Mouse (Mus musculus): ENCODE measurements at regions not wholly inside any gene's neighbourhood (a gene's known extent, or its start where the extent isn't known, plus 50 kb on each side); places are given as distances from the start of the nearest gene placed in this dataset.
"Not testable (repeated sequence)": the region's sequence is repeated elsewhere in the genome, so short reads cannot be mapped to it uniquely, and the experiment has no call there.

GRCm38 (mm10) chr6:3201507-3201906, 197.9 kb downstream of the Samd9l start:
- not testable (repeated sequence) for DNase-seq (ENCODE audit: low spot score)

- no peak for DNase-seq (ENCODE audit: low spot score)
Measured at GRCm38 (mm10) chr6:3201107-3201506, 198.3 kb downstream of the Samd9l start.

GRCm38 (mm10) chr6:3200586-3200985, 198.8 kb downstream of the Samd9l start:
- peak; percentile 65 for DNase-seq (ENCODE audit: low spot score)

- not testable (repeated sequence) for DNase-seq (ENCODE audit: low spot score)
Measured at GRCm38 (mm10) chr6:3192424-3192820, 206.9 kb downstream of the Samd9l start.

- not testable (repeated sequence) for DNase-seq (ENCODE audit: low spot score)
Measured at GRCm38 (mm10) chr6:3191695-3192423, 207.5 kb downstream of the Samd9l start.

GRCm38 (mm10) chr6:3183819-3184199, 215.6 kb downstream of the Samd9l start:
- DNase-seq (ENCODE audit: low spot score): peak; percentile 41

GRCm38 (mm10) chr6:3182889-3183818, 216.2 kb downstream of the Samd9l start:
- DNase-seq (ENCODE audit: low spot score): peak; percentile 4

GRCm38 (mm10) chr6:3182424-3182841, 216.9 kb downstream of the Samd9l start:
- DNase-seq (ENCODE audit: low spot score): not testable (repeated sequence)

GRCm38 (mm10) chr6:3179603-3180348, 219.6 kb downstream of the Samd9l start:
- not testable (repeated sequence) for DNase-seq (ENCODE audit: low spot score)

GRCm38 (mm10) chr6:3169479-3169878, 229.9 kb downstream of the Samd9l start:
- not testable (repeated sequence) for DNase-seq (ENCODE audit: low spot score)

- DNase-seq (ENCODE audit: low spot score): not testable (repeated sequence)
Measured at GRCm38 (mm10) chr6:3166149-3166548, 233.2 kb downstream of the Samd9l start.

- not testable (repeated sequence) for DNase-seq (ENCODE audit: low spot score)
Measured at GRCm38 (mm10) chr6:3151901-3152300, 247.5 kb downstream of the Samd9l start.

- DNase-seq (ENCODE audit: low spot score): not testable (repeated sequence)
Measured at GRCm38 (mm10) chr6:3137823-3138222, 261.5 kb downstream of the Samd9l start.

- not testable (repeated sequence) for DNase-seq (ENCODE audit: low spot score)
Measured at GRCm38 (mm10) chr6:3133763-3134162, 265.6 kb downstream of the Samd9l start.

- DNase-seq (ENCODE audit: low spot score): not testable (repeated sequence)
Measured at GRCm38 (mm10) chr6:3116296-3116695, 283.1 kb downstream of the Samd9l start.
